Mouse (Mus musculus) left cerebral cortex, adult 9 months (tissue): ENCODE data around the gene Slc34a1.

Experiments used
- DNase-seq, 2 experiments: peaks; one replicate each; pipeline ENCODE4 v3.0.0; 2022; ENCODE audit warnings: low spot score in 2 of 2

Gene Slc34a1

GRCm38 (mm10) chr13:55398088-55398487 is at the start of gene Slc34a1:
TSS of gene Slc34a1 (plus strand) at chr13:55398187.
- DNase-seq, result no peak

- DNase-seq, result no peak
Observed at GRCm38 (mm10) chr13:55361145-55361544, 36.8 kb upstream of the Slc34a1 start.

GRCm38 (mm10) chr13:55361974-55362452 is 36.0 kb upstream of the Slc34a1 start:
- no peak for DNase-seq

- DNase-seq, result peak; percentile 98 to 99
Observed at GRCm38 (mm10) chr13:55362453-55363060, 35.4 kb upstream of the Slc34a1 start, which contains the start of gene Lman2. TSS of gene Lman2 (minus strand) at chr13:55362783.

- no peak for DNase-seq
Observed at GRCm38 (mm10) chr13:55368401-55368800, 29.6 kb upstream of the Slc34a1 start.

- DNase-seq, result peak in 1 of 2 experiments; percentile 67
Observed at GRCm38 (mm10) chr13:55369531-55370114, 28.4 kb upstream of the Slc34a1 start, which contains the start of gene Rgs14. TSS of gene Rgs14 (plus strand) at chr13:55369732.

- DNase-seq, result no peak
Observed at GRCm38 (mm10) chr13:55370234-55370633, 27.8 kb upstream of the Slc34a1 start.

- DNase-seq, result peak; percentile 62 to 63
Observed at GRCm38 (mm10) chr13:55371007-55371681, 26.8 kb upstream of the Slc34a1 start.

- DNase-seq, result no peak
Observed at GRCm38 (mm10) chr13:55371740-55372139, 26.2 kb upstream of the Slc34a1 start.

- no peak for DNase-seq
Observed at GRCm38 (mm10) chr13:55374206-55374924, 23.6 kb upstream of the Slc34a1 start.

- no peak for DNase-seq
Observed at GRCm38 (mm10) chr13:55375877-55376276, 22.1 kb upstream of the Slc34a1 start.

GRCm38 (mm10) chr13:55378907-55379580 is 18.9 kb upstream of the Slc34a1 start:
- no peak for DNase-seq

GRCm38 (mm10) chr13:55381790-55382189 is 16.2 kb upstream of the Slc34a1 start:
- DNase-seq, result peak in 1 of 2 experiments; percentile 92

- DNase-seq, result no peak
Observed at GRCm38 (mm10) chr13:55390644-55391043, 7.3 kb upstream of the Slc34a1 start.

- no peak for DNase-seq
Observed at GRCm38 (mm10) chr13:55391626-55392029, 6.4 kb upstream of the Slc34a1 start.

GRCm38 (mm10) chr13:55392933-55393332 is 5.1 kb upstream of the Slc34a1 start:
- DNase-seq, result no peak

GRCm38 (mm10) chr13:55399300-55400038 is 1.5 kb downstream of the Slc34a1 start:
- DNase-seq, result no peak

- no peak for DNase-seq
Observed at GRCm38 (mm10) chr13:55400039-55400346, 2.0 kb downstream of the Slc34a1 start.

GRCm38 (mm10) chr13:55403266-55403665 is 5.3 kb downstream of the Slc34a1 start:
- DNase-seq, result no peak

GRCm38 (mm10) chr13:55403935-55404852 is 6.2 kb downstream of the Slc34a1 start:
- DNase-seq, result peak; percentile 69 to 75
